Mouse (Mus musculus): ENCODE data around the gene Rtn1. TPM values are rescaled to one million over a fixed set of nuclear protein-coding genes. Genes with fewer than 3 reads are reported as not detected.

Gene Rtn1
- polyA plus RNA-seq (2014; fragmentation: Illumina TruSeq; extraction: RNeasy Lipid Tissue Mini Kit (QIAGEN cat#74804); ENCODE audit: low read depth, low replicate concordance): 3.3 TPM

DNA sequence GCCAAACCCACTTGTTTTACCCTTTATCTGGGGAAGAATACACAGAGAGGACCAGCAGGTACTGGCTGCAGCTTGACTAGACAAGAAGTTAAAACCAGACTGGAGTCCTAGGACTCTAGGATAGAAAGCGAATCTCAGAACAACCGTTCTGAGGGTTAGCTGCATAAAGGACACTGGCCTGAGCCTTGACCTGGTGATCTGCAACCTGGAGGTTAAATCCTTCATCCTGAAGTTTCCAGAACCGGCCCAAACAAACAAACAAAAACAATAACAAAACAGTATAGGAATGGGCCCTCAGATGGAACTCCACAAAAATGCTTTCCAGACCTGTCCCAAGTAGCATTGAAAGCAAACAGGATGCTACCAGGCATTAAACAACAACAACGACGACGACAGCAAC is at the start of gene Rtn1:
Gene Rtn1 (minus strand): TSS at position 101 of the 400 bp plus-strand sequence.

GRCm38 (mm10) chr12:72441839-72442576 is 33.2 kb upstream of the Rtn1 start, which contains the start of gene Lrrc9:
Gene Lrrc9, plus strand, starts transcription at chr12:72441866.

DNA sequence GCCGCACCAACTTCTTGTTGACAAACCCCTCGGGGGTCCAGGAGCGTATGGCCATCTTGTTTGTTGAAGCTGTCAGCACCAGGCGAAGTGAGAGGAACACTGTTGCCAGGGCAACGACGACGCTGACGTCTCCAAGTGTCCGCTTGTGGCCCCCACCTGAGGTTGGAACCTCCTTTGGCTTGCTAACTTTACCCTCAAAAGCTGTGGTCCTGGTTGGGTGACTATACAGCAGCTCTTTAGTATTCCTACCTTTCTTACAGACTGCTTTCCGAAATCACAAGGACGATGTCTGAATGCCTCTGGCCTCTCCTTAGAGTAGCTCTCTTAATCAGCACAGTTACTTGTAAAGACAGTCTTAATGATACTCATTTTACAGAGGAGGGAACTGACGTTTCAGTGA is 223.9 kb downstream of the Rtn1 start, which contains the start of gene Ccdc175:
Gene Ccdc175 (minus strand): TSS at position 101 of the 400 bp plus-strand sequence.

Other genes starting within 250 kb of the Rtn1 start
- 1.5 TPM for gene Ccdc175, start 224.0 kb downstream of the Rtn1 start, polyA plus RNA-seq (2014; fragmentation: Illumina TruSeq; extraction: RNeasy Lipid Tissue Mini Kit (QIAGEN cat#74804); ENCODE audit: low read depth, low replicate concordance)
- gene Lrrc9, start 32.8 kb upstream of the Rtn1 start, polyA plus RNA-seq (2014; fragmentation: Illumina TruSeq; extraction: RNeasy Lipid Tissue Mini Kit (QIAGEN cat#74804); ENCODE audit: low read depth, low replicate concordance): 5.9 TPM
- 6.2 TPM for gene Pcnx4, start 127.3 kb upstream of the Rtn1 start, polyA plus RNA-seq (2014; fragmentation: Illumina TruSeq; extraction: RNeasy Lipid Tissue Mini Kit (QIAGEN cat#74804); ENCODE audit: low read depth, low replicate concordance)
- gene Gm4756, start 240.6 kb upstream of the Rtn1 start, polyA plus RNA-seq (2014; fragmentation: Illumina TruSeq; extraction: RNeasy Lipid Tissue Mini Kit (QIAGEN cat#74804); ENCODE audit: low read depth, low replicate concordance): not detected

All from adipose tissue, adult 10 weeks (tissue).